Mouse (Mus musculus) cerebellum, adult 2 months (tissue): ENCODE data around the gene Bak1.

Experiments used
- CTCF ChIP-seq: fragments of 200-500 bp; IDR thresholded peaks from 2 replicates; pipeline ENCODE4 v1.5.1; 2011; ENCODE audit warnings: low read depth, mild to moderate bottlenecking, control low read depth, low read length, moderate library complexity, borderline replicate concordance; ENCODE audit not compliant: insufficient read depth
- POLR2A ChIP-seq: fragments of 200-500 bp; IDR thresholded peaks from 2 replicates; pipeline ENCODE4 v1.6.1; 2011; ENCODE audit warnings: low read length, control low read depth, borderline replicate concordance; ENCODE audit not compliant: insufficient read depth

- TF ChIP-seq POLR2A (no peak), CTCF (no peak)
Measured at GRCm38 (mm10) chr17:26971247-26971905, 57.4 kb downstream of the Bak1 start.
